Mouse (Mus musculus) lung, postnatal 10 days (tissue): ENCODE measurements around the gene Snapc5.
"Not testable (repeated sequence)": the region's sequence is repeated elsewhere in the genome, so short reads cannot be mapped to it uniquely, and the experiment has no call there.

Experiments used
- DNase-seq: peaks from one replicate; pipeline ENCODE4 v3.0.0; 2021

Gene Snapc5

DNA sequence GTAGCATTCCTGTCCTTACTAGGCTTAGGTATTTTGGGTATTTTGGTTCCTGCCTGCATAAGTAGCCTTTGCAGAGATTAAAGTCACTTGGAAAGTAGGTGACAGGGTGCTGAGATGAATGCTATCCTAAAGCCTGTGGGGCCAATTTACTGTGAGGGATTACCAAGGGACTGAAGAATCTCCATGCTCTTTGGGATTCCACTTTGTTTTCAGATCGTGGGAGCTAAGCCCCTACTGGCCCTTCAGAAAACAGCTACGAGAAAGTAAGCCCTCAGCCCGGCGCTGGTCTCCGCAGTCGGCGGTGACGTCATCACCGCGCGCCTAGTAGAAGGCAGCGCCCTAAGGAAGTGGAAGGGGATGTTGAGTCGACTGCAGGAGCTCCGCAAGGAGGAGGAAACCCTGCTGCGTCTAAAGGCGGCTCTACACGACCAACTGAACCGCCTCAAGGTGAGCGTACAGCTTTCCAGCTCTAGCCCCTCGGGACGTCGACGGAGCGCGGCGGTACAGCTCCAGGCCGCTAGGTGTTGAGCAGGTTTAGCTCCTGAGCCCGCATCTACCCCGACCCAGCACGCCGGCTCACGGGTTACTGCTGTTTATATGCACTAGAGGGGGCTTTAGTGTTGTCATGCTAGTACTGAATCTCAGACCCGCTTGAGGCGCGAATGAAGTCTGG, at the start of gene Snapc5:
TSS of gene Snapc5 (plus strand) at position 301 of the 673 bp plus-strand sequence.
- DNase-seq: peak; percentile 93

DNA sequence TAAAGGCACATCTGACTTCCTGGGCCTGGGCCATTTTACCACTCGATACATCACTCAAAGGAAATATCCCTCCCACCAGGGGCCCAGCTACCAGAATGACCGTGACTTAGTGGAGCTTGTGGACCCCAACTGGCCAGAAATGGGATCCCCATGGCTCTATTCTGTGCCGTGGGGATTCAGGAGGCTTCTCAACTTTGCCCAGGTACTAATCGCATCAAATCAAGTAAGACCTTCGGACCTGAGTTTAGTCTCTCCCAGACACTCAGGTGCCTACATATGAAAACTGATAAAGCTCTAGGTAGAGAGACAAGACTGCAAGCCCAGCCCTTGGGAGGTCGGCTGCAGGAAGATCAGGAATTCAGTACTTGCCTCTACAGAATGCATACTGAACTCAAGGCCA, 47.5 kb upstream of the Snapc5 start:
- DNase-seq: no peak

- DNase-seq: peak; percentile 74
Measured at GRCm38 (mm10) chr9:64138896-64139295, 40.2 kb upstream of the Snapc5 start.

GRCm38 (mm10) chr9:64139879-64140278, 39.2 kb upstream of the Snapc5 start:
- DNase-seq: no peak

DNA sequence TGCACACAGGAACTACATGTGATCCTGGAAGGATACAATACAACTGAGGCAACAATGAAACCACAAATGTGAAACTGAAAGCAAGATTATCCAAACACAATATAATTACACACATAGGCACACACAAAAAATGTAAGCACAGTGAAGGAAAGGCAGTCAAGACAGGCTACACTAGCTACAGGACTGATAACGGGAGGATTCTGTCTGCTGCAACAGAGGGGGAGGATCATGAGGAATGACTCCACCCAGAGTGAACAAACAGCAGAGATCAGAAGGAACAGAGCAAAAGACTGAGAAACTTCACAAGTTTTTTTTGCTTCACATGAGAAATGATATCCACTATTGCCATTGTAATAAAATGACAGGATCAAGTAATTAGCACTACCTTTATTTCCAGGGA, 22.4 kb upstream of the Snapc5 start:
- no peak for DNase-seq

DNA sequence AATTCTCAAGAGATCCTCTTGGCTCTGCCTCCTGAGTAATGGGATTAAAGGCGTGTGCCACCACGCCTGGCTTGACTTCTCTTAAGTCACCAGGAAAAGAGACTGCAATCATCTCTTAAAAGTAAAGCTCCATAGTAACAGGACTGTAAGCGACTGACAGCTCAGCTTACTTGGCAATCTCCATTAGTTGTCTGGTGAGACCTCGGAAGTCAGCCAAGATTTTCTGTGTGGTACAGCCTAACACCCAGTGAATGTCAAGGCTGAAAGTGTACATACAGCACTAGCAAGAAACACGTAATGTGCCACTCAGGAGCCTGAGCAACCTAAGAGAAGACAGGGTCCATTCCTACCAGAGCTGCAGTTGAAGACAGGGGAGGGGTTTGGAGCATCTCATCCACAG, 18.6 kb upstream of the Snapc5 start:
- no peak for DNase-seq

GRCm38 (mm10) chr9:64169967-64170366, 9.1 kb upstream of the Snapc5 start:
- not testable (repeated sequence) for DNase-seq

GRCm38 (mm10) chr9:64172145-64172815, 6.8 kb upstream of the Snapc5 start:
- DNase-seq: no peak

DNA sequence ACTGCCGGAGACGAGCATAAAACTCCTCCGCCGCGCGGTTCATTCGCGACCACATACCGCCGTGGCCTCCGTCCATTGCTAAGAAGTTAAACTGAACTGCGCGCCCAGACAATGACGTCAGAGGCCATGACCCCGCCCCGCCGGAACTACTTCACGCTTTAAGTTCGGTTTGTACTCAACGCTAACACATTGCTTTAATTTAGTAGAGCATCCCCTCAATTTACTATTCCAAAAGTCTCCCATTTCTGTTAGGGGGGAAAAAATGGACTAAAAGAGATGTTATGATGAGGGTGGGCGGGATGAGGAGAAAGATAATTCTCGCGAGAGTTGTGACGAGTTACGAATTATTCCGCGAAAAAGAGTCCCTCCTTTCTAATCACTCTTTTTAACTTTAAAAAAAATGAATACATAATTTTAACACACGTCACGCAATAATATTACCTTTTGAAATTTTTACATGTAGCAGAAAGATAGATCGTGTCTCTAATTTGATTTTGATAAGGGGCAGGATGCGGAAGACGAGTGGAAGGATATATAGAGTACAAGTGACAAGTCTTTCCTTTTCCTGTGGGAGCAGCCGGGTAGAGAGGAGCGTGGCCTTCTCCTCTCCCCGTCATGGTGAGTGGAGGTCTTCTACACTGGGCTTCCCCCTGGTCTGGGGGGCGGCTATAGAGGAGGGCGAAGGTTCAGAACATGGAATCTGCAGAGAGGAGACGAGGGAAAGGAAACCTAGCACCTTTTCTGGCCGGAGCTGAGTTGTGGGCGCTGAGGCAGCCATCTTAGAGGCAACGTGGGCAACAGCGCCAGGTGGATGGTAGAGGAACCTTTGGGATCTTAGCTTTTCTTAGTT, 6.0 kb upstream of the Snapc5 start, which contains the start of the genes Zwilch and Rpl4:
TSS of gene Zwilch (minus strand) at position 289 of the 850 bp plus-strand sequence.
TSS of gene Rpl4 (plus strand) at position 560 of the 850 bp plus-strand sequence.
- peak; percentile 81 for DNase-seq

- no peak for DNase-seq
Measured at GRCm38 (mm10) chr9:64173666-64174220, 5.3 kb upstream of the Snapc5 start.

GRCm38 (mm10) chr9:64174341-64174740, 4.7 kb upstream of the Snapc5 start:
- DNase-seq: no peak

- no peak for DNase-seq
Measured at GRCm38 (mm10) chr9:64174766-64175165, 4.3 kb upstream of the Snapc5 start.

DNA sequence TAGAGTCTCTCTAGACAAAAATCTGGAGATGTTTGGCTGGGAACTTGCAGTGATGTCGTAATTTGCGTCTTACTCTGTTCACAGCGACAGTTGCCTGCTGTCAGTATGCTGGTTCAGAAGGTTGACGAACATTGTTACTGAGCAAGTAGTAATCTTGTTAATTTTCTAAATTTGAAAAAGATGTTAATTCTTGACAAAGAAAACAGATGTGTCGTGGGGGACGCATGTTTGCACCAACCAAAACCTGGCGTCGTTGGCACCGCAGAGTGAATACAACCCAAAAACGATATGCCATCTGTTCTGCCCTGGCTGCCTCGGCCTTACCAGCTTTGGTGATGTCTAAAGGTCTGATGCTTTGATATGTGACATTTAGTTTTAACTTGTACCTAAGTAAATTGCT, 3.7 kb upstream of the Snapc5 start:
- DNase-seq: no peak

GRCm38 (mm10) chr9:64178610-64178973, 482 bp upstream of the Snapc5 start:
- peak; percentile 21 for DNase-seq

GRCm38 (mm10) chr9:64183295-64183694, 4.2 kb downstream of the Snapc5 start:
- DNase-seq: not testable (repeated sequence)

DNA sequence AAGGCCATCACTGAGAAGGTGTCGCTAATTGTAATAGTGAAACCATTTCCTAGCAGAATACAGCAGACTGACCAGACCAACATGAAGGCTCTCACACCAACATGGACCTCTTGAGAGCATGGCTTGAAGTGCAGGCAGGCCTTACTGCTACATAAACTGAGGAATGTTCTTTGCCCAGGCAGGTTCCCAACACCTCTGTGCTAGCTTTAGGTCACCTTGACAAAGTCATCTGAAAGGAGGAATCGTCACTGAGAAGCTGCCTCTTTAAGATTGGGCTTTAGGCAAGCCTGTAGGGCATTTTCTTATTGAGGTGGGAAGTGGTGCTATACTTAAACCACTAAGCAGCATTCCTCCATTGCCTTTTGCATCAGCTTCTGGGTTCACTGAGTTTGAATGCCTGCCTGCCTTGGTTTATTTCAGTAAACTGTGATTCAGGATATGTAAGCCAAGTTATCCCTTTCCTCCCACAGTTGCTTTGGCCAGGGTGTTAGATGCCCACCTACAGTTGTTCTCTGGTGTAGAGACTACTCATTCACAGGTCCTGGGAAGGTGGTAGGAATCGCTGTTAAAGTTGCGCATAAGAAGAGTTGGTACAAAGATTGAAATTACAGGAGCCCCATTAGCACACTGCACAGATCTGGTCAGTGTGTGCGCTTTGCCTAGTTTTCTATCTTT, 5.2 kb downstream of the Snapc5 start:
- DNase-seq: no peak

GRCm38 (mm10) chr9:64193879-64194278, 14.8 kb downstream of the Snapc5 start:
- no peak for DNase-seq

DNA sequence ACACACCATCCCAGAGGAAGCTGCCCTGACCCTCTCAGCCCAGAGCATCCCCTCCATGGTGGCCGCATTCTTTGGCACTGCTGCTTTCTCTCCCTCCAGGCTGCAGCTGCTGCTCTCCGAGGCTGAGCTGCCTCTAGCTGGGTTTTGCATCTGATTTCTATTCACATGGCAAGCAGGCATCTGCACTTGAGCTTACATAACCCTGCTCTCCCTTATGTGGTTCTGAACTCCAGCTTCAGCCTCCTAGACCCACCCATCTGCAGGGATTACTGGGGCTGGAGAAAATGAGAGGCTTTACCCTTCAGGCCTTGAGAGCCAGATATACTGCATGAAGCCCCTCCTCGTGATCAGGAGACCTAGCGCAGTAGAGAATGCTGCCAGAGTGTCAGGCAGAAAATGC, 16.5 kb downstream of the Snapc5 start:
- DNase-seq: no peak

DNA sequence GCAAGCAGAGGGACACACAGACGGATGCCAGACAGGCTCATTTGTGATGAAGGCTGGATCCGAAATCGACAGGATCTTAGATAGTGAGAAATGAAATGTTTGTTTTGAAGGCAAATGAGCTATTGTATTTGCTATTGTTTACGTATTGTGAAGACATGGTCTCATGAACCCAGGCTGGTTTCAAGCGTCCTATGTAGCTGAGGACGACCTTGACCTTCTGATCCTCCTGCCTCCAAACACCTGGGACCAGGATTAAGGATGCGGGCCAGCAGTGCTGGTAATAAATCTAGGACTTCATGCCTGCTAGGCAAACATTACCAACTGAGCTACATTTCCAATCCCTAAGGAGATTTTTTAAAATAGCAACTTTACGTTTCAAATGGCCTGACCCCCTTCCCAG, 18.4 kb downstream of the Snapc5 start:
- no peak for DNase-seq

- DNase-seq: no peak
Measured at GRCm38 (mm10) chr9:64198068-64198762, 19.1 kb downstream of the Snapc5 start.

GRCm38 (mm10) chr9:64198763-64199418, 19.8 kb downstream of the Snapc5 start:
- not testable (repeated sequence) for DNase-seq
